Mouse (Mus musculus) gonadal fat pad, adult 2 months (tissue): Measurements from ENCODE around the gene Plekhg3. TPM values are rescaled to one million over a fixed set of nuclear protein-coding genes. Genes with fewer than 3 reads are reported as not detected.

ENCODE experiments used
- DNase-seq: peaks from one replicate; pipeline ENCODE4 v3.0.0-alpha.2; 2012; ENCODE audit warnings: low read depth
- polyA plus RNA-seq: library from polyadenylated mRNA; depleted of rRNA; stranded (reverse); fragments of >200 nt; gene quantifications from 2 replicates; pipeline ENCODE4 v1.2.3, GENCODE M21; 2012

Gene Plekhg3
- polyA plus RNA-seq, 1 experiment: 34.0 TPM

DNA sequence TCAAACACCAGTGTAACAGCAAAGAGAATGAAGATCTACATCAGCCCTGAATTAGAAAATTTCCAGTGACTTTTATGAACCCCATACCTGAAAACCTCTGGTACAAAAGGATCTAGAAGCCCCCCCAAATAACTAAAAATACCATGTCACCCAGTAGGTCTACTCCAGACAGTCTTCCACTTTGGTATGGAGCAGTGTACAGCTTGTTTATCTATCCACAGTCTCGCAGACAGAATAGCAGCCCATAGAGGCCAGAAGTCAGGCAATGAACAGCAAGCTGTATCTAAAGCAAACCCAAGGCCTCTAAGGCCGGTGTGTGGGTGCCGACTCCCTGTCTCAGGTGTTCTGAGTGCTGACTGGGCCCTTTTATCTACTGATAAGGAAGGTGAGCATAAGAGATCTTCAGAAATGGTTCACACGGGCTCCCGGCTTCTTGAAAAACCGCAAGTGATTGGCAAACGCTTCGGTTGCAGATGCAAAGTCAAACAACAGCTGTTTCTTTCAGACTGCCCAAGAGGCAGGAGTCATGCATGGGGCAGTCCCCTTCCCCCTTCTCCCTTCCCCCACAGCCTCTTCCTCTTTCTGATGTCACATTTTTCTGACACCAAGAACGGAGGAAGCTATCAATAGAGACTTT, 3.3 kb upstream of the Plekhg3 start:
- DNase-seq: no peak

- DNase-seq: no peak
Observed at GRCm38 (mm10) chr12:76528766-76529165, 1.9 kb upstream of the Plekhg3 start.

GRCm38 (mm10) chr12:76531986-76532925, 1.6 kb downstream of the Plekhg3 start:
- no peak for DNase-seq

DNA sequence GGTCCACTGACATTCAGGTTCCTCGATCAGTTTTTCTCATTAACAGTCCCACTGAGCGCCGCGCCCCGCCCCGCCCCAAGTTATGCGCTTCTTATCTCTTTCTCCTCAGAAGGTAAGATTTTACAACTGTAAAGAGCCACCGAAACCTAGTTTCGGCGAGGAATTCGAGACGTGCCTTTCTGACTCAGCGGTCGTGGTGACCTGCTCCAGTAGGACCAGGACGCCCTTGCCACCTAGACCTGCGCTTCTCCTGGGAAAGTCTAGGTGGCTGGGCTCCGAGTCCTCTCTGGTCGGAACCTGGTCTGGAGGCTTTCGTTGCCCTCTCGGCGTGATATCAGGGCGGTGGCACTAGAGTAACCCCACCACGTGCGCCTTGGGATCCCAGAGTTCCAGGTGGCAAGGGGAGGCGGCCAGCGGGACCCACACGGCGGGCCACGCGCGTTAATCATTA, 2.3 kb downstream of the Plekhg3 start:
- no peak for DNase-seq

GRCm38 (mm10) chr12:76533377-76534222, 2.9 kb downstream of the Plekhg3 start:
- DNase-seq: no peak

GRCm38 (mm10) chr12:76534233-76534632, 3.5 kb downstream of the Plekhg3 start:
- no peak for DNase-seq

- DNase-seq: no peak
Observed at GRCm38 (mm10) chr12:76534641-76535283, 4.1 kb downstream of the Plekhg3 start.

- DNase-seq: no peak
Observed at GRCm38 (mm10) chr12:76535471-76535900, 4.8 kb downstream of the Plekhg3 start.

DNA sequence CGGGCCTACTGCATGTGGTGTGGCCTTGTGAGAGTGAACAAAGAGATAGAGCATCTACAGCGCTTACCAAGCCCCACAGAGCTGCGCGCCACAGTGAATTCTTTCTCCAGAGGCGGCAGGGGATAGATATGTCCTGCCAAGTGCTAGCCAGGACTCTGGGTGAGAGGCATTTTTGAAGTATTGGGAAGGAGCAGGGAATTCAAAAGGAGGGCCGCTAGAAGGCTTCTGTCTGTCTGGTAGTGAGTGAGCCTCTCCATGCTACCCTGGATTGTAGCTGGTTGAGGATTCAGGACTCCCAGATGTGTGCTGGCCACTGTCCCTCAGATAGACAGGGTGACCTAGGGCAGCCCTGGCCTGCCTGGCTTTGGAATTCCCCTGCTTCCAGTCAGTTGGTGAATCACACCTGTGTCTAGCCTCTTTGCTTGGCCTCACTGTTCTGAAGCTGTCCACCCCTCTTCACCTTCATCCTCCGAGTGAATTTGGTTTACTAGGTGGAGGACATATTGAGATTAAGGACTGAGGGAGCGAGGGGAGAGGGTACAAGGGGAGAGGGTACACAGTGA, 6.0 kb downstream of the Plekhg3 start:
- no peak for DNase-seq

- DNase-seq: no peak
Observed at GRCm38 (mm10) chr12:76537434-76537833, 6.7 kb downstream of the Plekhg3 start.

GRCm38 (mm10) chr12:76540169-76540568, 9.5 kb downstream of the Plekhg3 start:
- no peak for DNase-seq

DNA sequence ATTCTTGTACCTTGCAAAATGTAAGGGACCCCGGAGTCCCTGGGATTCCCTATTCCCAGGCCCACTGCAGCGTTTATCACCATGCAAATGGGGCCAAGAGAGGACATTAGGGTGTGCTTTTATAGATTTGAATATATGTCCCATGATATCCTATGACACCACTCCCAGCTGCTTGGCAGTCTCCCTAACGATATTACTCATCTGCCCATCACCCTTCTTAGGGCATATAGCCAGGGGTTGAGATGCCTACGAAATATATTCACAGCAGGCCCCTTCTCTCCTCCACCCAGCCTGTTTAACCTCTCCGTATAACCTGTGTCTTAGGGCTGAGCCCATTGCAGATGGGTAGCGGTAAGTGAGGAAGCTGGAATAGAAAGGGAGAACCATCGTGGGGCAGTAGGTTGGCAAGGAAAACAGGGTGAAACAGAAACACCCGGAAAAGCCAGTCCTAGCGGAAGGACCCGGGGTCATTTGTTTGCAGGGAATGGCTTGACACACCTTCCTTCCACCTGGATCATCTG, 10.1 kb downstream of the Plekhg3 start:
- DNase-seq: no peak

- DNase-seq: no peak
Observed at GRCm38 (mm10) chr12:76541475-76541874, 10.8 kb downstream of the Plekhg3 start.

DNA sequence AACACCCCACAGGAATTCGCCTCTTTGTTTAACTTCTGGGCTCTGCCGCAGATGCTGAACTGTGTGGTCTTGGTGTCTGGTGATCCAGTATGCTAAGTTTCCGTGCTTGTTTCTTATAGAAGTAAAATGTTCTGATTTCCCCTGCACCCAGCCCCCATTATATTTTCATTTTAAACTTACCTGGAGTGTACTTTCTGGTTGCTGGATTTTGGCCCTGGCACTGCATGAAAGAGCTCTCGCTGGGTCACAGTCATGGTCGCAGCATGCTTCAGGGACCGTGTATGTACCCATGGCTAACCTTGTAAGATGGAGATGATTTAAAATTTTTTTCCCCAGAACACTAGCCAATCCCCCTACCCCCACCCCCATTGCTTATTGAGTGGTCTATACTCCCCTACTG, 11.2 kb downstream of the Plekhg3 start:
- DNase-seq: no peak

- no peak for DNase-seq
Observed at GRCm38 (mm10) chr12:76545786-76546370, 15.2 kb downstream of the Plekhg3 start.

- DNase-seq: no peak
Observed at GRCm38 (mm10) chr12:76546383-76547276, 15.9 kb downstream of the Plekhg3 start.

DNA sequence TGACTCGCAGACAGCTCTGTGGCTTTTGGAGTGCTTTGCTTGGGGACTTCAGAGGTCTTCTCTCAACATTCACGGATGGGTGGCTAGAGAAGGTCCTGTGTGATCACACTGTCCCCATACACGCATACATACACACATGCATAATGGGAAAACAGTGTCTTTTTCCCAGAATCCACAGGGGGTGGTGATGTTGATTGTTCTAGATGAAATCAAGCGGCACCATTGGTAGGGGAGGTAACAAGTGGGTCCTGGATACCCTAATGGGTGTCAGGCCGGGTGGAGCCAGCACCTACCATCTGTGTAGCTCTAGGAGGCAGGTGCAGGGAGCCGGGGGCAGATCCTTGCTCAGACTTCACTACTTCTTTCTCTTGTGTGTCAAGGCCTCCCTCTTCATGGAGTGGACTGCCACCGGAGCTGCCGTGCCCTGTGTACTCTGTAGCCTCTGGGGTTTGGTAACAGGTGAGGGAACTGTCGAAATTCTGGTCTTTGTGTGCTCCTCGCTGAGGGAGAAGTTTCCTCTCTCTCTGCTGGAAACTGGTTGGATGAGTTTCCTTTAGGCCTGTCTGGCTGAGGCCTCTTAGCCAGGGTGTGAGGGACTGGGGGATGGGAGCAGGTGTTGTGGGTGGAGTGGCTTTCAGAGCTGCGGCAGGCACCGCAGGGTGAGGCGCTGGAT, 16.9 kb downstream of the Plekhg3 start:
- peak; percentile 96 for DNase-seq

DNA sequence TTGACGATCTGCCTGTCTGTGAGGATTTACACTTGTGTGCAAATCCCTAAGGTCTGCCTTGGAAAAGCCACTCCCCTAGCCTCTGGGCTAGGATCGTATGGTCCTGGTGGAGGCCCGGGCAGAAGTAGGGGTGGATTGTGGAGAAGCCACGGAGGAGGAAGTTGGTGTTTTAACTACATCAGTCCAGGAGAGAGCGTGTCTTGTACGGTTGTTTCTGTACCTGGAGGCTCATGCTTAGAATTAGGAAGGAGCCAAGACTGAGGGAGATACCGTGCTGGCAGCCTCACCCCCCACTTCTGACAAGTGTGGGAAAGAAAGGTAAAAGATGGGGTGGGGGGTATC, 17.4 kb downstream of the Plekhg3 start:
- no peak for DNase-seq

GRCm38 (mm10) chr12:76549203-76549602, 18.5 kb downstream of the Plekhg3 start:
- DNase-seq: no peak
